Mouse (Mus musculus): ENCODE results near the gene Snta1. TPM values are rescaled to one million over a fixed set of nuclear protein-coding genes. Genes with fewer than 3 reads are reported as not detected.

Snta1 gene
- 8.6 and 10.5 TPM in 2 replicates for polyA plus RNA-seq (2015; fragmentation: Nextera tagmentation; extraction: Ambion mirVana)

DNA sequence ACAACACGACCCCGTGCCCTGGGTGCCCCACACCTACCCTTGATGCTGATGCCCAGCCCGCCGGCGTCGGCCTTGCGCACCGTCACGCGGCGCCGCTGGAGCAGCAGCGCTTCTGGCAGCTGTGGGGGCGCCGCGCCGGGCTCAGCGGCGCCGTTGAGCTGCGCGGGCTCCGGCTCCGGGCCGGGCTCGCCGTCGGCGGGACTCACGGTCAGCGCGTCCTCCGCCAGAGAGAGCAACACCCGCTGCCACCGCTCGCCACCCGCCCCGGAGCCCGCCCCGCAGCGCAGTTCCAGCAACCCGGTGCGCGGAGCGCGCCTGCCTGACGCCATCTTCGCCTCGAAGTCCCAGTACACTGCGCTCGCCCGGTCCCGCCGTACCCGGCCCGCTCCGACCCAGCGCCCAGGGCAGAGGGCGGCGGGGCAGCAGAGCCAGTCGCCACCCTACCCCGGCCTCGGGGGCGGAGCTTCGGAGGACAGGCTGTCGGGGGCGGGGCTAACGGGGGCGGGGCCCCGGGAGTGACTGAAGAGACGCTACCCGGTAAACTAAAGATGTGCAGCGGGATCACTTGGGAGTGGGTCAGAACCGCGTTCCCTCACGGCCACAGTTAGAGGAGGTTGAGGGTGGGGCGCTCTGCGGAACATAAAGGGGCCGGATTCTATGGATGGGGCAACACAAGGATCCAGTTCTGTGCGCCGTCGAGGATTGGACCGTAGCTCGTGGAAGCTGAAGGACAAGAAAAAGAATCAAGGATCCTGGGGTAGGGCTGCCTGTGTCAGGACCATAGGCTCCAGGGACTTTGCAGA lies at the start of gene Snta1:
Gene Snta1, minus strand, starts transcription at position 457 of the 803 bp plus-strand sequence.
- no peak within 1 kb of the TSS for H3K27ac ChIP-seq
- WGBS: 2% methylated on average over 66 of the region's 84 CpGs

DNA sequence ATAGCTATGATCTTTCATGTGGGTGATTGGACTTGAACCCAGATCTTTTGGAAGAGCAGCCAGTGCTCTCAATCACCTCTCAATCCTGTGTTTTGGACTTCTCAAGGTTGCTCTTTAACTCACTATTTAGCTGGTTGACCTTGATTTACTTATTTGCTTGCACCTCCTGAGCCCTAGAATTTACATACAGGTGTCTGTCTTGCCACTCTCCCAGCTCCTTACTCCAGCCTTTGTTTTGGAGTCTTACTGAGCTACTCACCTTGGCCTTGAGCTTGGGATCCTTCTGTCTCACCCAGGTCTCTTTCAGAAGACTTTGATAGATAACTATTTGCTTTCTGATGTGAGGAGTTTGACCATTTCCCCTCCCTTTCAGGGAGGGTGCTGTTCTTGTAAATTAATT lies 48.7 kb upstream of the Snta1 start:
- Histone ChIP-seq H3K4me3 (no peak overlapping the region), H3K9me3 (no peaks in the 10 kb centered on the region), H3K36me3 (no peaks in the 10 kb centered on the region), H3K27ac (no peak overlapping the region), H3K27me3 (no peaks in the 10 kb centered on the region), H3K4me1 (peaks cover 27% of the 10 kb centered on the region), H3K4me2 (no peak overlapping the region), H3K9ac (no peak overlapping the region)
- no peak for ATAC-seq (ENCODE audit: borderline replicate concordance, extremely low read depth, low FRiP score, low TSS enrichment)

More for the DNA sequence above, at the start of gene Snta1:
- H3K4me3 ChIP-seq: peak within 1 kb of the TSS; percentile 68
- no peaks in the 10 kb centered on the region for H3K9me3 ChIP-seq
- ATAC-seq (ENCODE audit: borderline replicate concordance, extremely low read depth, low FRiP score, low TSS enrichment): peak; percentile 88
- peaks cover 17% of the 10 kb centered on the region for H3K4me1 ChIP-seq
- H3K27me3 ChIP-seq: peaks cover 12% of the 10 kb centered on the region; the same call in 1 of the 2 replicates
- H3K4me2 ChIP-seq: peak within 1 kb of the TSS; percentile 89
- no peaks in the 10 kb centered on the region for H3K36me3 ChIP-seq
- H3K9ac ChIP-seq: peak within 1 kb of the TSS; percentile 53

GRCm38 (mm10) chr2:154455776-154456175 lies 47.9 kb upstream of the Snta1 start:
- H3K27ac ChIP-seq: peak overlapping the region; percentile 4; the same call in 1 of the 2 replicates
- H3K9ac ChIP-seq: no peak overlapping the region
- H3K4me3 ChIP-seq: no peak overlapping the region
- peak overlapping the region; percentile 2; the same call in 1 of the 2 replicates for H3K4me2 ChIP-seq
- H3K36me3 ChIP-seq: no peaks in the 10 kb centered on the region
- peaks cover 27% of the 10 kb centered on the region for H3K4me1 ChIP-seq
- H3K9me3 ChIP-seq: no peaks in the 10 kb centered on the region
- no peaks in the 10 kb centered on the region for H3K27me3 ChIP-seq
- ATAC-seq (ENCODE audit: borderline replicate concordance, extremely low read depth, low FRiP score, low TSS enrichment): peak; percentile 81; the same call in 1 of the 2 replicates
- WGBS: 41% methylated on average over 5 of the region's 5 CpGs

- no peak overlapping the region for H3K4me3 ChIP-seq
- no peak for ATAC-seq (ENCODE audit: borderline replicate concordance, extremely low read depth, low FRiP score, low TSS enrichment)
These were observed 46.7 kb upstream of the Snta1 start for GRCm38 (mm10) chr2:154454605-154455004.

GRCm38 (mm10) chr2:154454099-154454498 lies 46.2 kb upstream of the Snta1 start:
- no peak overlapping the region for H3K9ac ChIP-seq
- ATAC-seq (ENCODE audit: borderline replicate concordance, extremely low read depth, low FRiP score, low TSS enrichment): no peak
- no peak overlapping the region for H3K4me2 ChIP-seq
- H3K27ac ChIP-seq: no peak overlapping the region
- no peaks in the 10 kb centered on the region for H3K27me3 ChIP-seq
- peaks cover 23% of the 10 kb centered on the region for H3K4me1 ChIP-seq
- WGBS: 67% methylated on average over 1 of the region's 1 CpGs
- H3K9me3 ChIP-seq: no peaks in the 10 kb centered on the region
- no peaks in the 10 kb centered on the region for H3K36me3 ChIP-seq
- no peak overlapping the region for H3K4me3 ChIP-seq

More at GRCm38 (mm10) chr2:154454605-154455004, 46.7 kb upstream of the Snta1 start:
- H3K9ac ChIP-seq: no peak overlapping the region
- H3K27ac ChIP-seq: no peak overlapping the region
- WGBS: 71% methylated on average over 3 of the region's 3 CpGs
- H3K9me3 ChIP-seq: no peaks in the 10 kb centered on the region
- H3K4me1 ChIP-seq: peaks cover 23% of the 10 kb centered on the region
- no peaks in the 10 kb centered on the region for H3K36me3 ChIP-seq
- H3K27me3 ChIP-seq: no peaks in the 10 kb centered on the region
- no peak overlapping the region for H3K4me2 ChIP-seq

- H3K27ac ChIP-seq: no peak overlapping the region
- no peak overlapping the region for H3K4me3 ChIP-seq
- H3K9ac ChIP-seq: no peak overlapping the region
- no peak for ATAC-seq (ENCODE audit: borderline replicate concordance, extremely low read depth, low FRiP score, low TSS enrichment)
- H3K9me3 ChIP-seq: no peaks in the 10 kb centered on the region
- 91% methylated on average over 2 of the region's 2 CpGs for WGBS
- peaks cover 2% of the 10 kb centered on the region; the same call in 1 of the 2 replicates for H3K36me3 ChIP-seq
- H3K4me2 ChIP-seq: no peak overlapping the region
- no peaks in the 10 kb centered on the region for H3K27me3 ChIP-seq
- peaks cover 23% of the 10 kb centered on the region for H3K4me1 ChIP-seq
These were observed 45.1 kb upstream of the Snta1 start for GRCm38 (mm10) chr2:154452951-154453350.

DNA sequence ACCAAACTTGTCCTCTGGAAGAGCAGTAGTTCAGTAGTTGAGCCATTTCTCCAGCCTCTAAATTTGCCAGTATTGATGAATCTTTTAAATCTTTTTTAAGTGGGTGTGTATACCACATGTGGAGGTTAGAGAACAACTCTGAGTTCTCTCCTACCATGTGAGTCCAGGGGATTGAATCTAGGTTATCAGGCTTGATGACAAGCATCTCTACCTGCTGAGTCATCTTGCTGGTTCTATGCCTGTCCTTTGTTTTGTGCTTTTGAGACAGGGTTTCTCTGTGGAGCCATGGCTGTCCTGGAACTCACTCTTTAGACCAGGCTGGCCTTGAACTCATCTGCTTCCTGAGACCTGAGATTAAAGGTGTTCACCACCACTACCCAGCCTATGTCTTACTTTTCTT lies 40.7 kb upstream of the Snta1 start:
- H3K4me2 ChIP-seq: no peak overlapping the region
- no peak for ATAC-seq (ENCODE audit: borderline replicate concordance, extremely low read depth, low FRiP score, low TSS enrichment)
- no peaks in the 10 kb centered on the region for H3K9me3 ChIP-seq
- no peaks in the 10 kb centered on the region for H3K4me1 ChIP-seq
- H3K27me3 ChIP-seq: no peaks in the 10 kb centered on the region
- H3K4me3 ChIP-seq: no peak overlapping the region
- H3K9ac ChIP-seq: no peak overlapping the region
- H3K36me3 ChIP-seq: peaks cover 6% of the 10 kb centered on the region; the same call in 1 of the 2 replicates
- no peak overlapping the region for H3K27ac ChIP-seq

DNA sequence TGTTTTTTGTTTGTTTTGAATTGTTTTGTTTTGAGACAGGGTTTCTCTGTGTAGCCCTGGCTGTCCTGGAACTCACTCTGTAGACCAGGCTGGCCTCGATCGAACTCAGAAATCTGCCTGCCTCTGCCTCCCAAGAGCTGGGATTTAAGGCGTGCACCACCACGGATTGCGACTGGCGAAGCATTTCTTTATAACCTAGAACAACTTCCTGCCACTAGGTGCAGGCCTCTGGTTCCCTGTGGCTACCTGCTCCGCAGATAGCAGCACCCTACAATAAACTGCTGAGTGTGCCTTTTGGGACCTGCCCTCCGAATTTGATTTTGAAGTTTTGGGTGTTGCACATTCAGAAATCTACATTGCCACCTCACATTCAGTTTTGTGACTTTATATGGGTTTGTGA lies 39.9 kb upstream of the Snta1 start:
- 97% methylated on average over 8 of the region's 8 CpGs for WGBS
- H3K9me3 ChIP-seq: no peaks in the 10 kb centered on the region
- no peaks in the 10 kb centered on the region for H3K27me3 ChIP-seq
- H3K9ac ChIP-seq: no peak overlapping the region
- no peak overlapping the region for H3K4me2 ChIP-seq
- H3K4me1 ChIP-seq: no peaks in the 10 kb centered on the region
- H3K36me3 ChIP-seq: peaks cover 6% of the 10 kb centered on the region; the same call in 1 of the 2 replicates
- H3K27ac ChIP-seq: no peak overlapping the region
- ATAC-seq (ENCODE audit: borderline replicate concordance, extremely low read depth, low FRiP score, low TSS enrichment): no peak
- H3K4me3 ChIP-seq: no peak overlapping the region

- H3K9me3 ChIP-seq: no peaks in the 10 kb centered on the region
- no peaks in the 10 kb centered on the region for H3K27me3 ChIP-seq
- H3K27ac ChIP-seq: no peak overlapping the region
- H3K4me3 ChIP-seq: no peak overlapping the region
- H3K4me2 ChIP-seq: no peak overlapping the region
- no peak overlapping the region for H3K9ac ChIP-seq
- ATAC-seq (ENCODE audit: borderline replicate concordance, extremely low read depth, low FRiP score, low TSS enrichment): no peak
- H3K36me3 ChIP-seq: no peaks in the 10 kb centered on the region; the same call in 1 of the 2 replicates
- peaks cover 14% of the 10 kb centered on the region for H3K4me1 ChIP-seq
These were observed 32.6 kb upstream of the Snta1 start for GRCm38 (mm10) chr2:154440453-154440852.

GRCm38 (mm10) chr2:154437191-154437527 lies 29.3 kb upstream of the Snta1 start:
- Histone ChIP-seq H3K9ac (peak overlapping the region; percentile 93), H3K27ac (peak overlapping the region; percentile 95; the same call in 1 of the 2 replicates), H3K4me1 (peaks cover 16% of the 10 kb centered on the region), H3K4me3 (peak overlapping the region; percentile 91), H3K36me3 (no peaks in the 10 kb centered on the region), H3K4me2 (peak overlapping the region; percentile 55), H3K9me3 (no peaks in the 10 kb centered on the region), H3K27me3 (no peaks in the 10 kb centered on the region)
- 8% methylated on average over 7 of the region's 7 CpGs for WGBS
- no peak for ATAC-seq (ENCODE audit: borderline replicate concordance, extremely low read depth, low FRiP score, low TSS enrichment)

- WGBS: under 1% methylated on average over 58 of the region's 70 CpGs
- H3K9me3 ChIP-seq: no peaks in the 10 kb centered on the region
- H3K9ac ChIP-seq: peak within 1 kb of the TSS; percentile 93
- ATAC-seq (ENCODE audit: borderline replicate concordance, extremely low read depth, low FRiP score, low TSS enrichment): peak; percentile 84
- no peaks in the 10 kb centered on the region for H3K27me3 ChIP-seq
- peak within 1 kb of the TSS; percentile 55 for H3K4me2 ChIP-seq
- H3K4me1 ChIP-seq: peaks cover 16% of the 10 kb centered on the region
- H3K27ac ChIP-seq: peak within 1 kb of the TSS; percentile 95
- H3K4me3 ChIP-seq: peak within 1 kb of the TSS; percentile 91
- no peaks in the 10 kb centered on the region for H3K36me3 ChIP-seq
These were observed 28.7 kb upstream of the Snta1 start, which contains the start of gene Cbfa2t2 for GRCm38 (mm10) chr2:154436458-154437190. Gene Cbfa2t2 (plus strand): TSS chr2:154436481.

DNA sequence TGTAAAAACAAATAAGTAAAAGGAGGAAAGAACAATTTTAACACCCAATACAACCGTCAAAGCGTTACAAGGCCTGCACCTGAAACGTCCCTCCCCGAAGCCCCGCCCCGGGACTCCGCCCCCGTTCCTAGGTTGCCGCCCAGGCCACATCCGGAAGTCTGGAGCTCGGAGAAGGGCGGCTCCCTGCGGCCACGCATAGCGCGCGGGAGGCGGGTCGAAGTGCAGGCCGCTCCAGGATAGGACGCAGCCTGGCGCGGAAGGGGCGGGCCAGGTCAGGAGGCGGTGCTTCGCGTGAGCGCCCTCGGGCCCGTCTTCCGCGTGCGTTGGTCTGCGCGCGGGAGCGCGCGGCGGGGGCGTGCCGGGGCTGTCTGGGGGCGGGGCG lies 28.2 kb upstream of the Snta1 start:
- H3K4me3 ChIP-seq: peak overlapping the region; percentile 91
- peak overlapping the region; percentile 54 for H3K4me2 ChIP-seq
- H3K4me1 ChIP-seq: peaks cover 16% of the 10 kb centered on the region
- H3K9me3 ChIP-seq: no peaks in the 10 kb centered on the region
- H3K9ac ChIP-seq: peak overlapping the region; percentile 93
- no peaks in the 10 kb centered on the region for H3K36me3 ChIP-seq
- no peaks in the 10 kb centered on the region for H3K27me3 ChIP-seq
- WGBS: under 1% methylated on average over 41 of the region's 44 CpGs
- peak; percentile 100 for ATAC-seq (ENCODE audit: borderline replicate concordance, extremely low read depth, low FRiP score, low TSS enrichment)
- peak overlapping the region; percentile 95; the same call in 1 of the 2 replicates for H3K27ac ChIP-seq
